Mouse (Mus musculus): ENCODE measurements around the gene Snap47. TPM values are rescaled to one million over a fixed set of nuclear protein-coding genes. Genes with fewer than 3 reads are reported as not detected.

Gene Snap47
- polyA plus RNA-seq, 1 experiment, result 17.1 TPM

DNA sequence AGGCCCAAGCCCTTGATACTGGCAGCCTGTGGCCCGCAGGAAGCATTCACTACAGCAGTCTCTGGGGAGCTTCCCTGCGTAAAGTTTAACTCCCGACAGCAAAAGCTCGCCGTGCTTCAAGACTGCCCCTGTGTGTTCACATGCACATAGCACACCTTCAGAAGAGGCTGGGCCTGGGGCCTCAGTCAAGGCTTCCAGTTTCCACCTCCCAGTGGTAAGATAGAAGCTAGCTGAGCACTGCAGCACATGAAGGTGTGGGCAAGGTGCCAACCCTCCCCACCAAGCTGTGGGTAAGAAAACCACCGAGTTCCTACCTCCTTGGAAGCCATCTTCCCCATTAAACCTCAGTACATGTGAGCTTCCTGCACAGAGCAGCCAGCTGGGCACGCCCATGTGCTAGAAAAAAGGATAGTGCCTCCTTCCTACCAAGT lies 25.3 kb downstream of the Snap47 start:
- no peak overlapping the region for H3K27ac ChIP-seq (ENCODE audit: insufficient read depth, low read depth, low read length)
- TF ChIP-seq CTCF (IDR thresholded peaks at IDR 0.05; ENCODE audit: low read depth, low read length) (0 out of 2 replicates have a peak, but pooled peaks have one; percentile 10), POLR2A (IDR thresholded peaks at IDR 0.05; ENCODE audit: borderline replicate concordance, low read depth, low read length) (no peak)
- H3K4me3 ChIP-seq (ENCODE audit: insufficient read depth, low read length), result no peak overlapping the region
- H3K4me1 ChIP-seq (ENCODE audit: control insufficient read depth, insufficient read depth, low read length), result peaks cover 44% of the 10 kb centered on the region

DNA sequence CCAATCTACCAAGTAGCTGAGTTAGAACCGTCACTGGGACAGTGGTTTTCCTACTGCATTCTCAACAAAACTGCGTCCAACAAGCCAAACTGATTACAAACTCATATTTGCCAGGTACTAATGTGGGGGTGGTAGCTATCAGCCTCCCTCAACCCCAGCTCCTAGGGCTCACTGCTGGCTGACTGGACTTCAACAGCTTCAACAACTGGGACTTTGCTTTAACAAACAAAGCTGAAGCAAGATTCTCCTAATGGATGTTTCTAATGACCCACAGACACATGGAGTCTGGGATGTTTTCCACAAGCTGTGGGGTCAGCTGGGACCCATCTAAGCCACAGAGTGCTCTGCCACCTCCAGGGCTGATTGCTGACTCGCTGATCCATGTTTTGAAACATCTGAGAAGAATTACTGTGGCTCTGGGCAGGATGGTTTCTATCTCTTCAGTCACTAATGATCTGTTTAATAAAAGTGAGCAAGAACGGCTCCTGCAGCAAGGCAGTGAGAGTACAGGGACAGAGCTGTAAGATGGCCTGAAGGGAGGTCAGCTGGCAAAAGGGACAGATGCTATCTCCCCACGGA lies 27.9 kb downstream of the Snap47 start:
- Histone ChIP-seq H3K27ac (ENCODE audit: insufficient read depth, low read depth, low read length) (no peak overlapping the region), H3K4me1 (ENCODE audit: control insufficient read depth, insufficient read depth, low read length) (peaks cover 44% of the 10 kb centered on the region), H3K4me3 (ENCODE audit: insufficient read depth, low read length) (no peak overlapping the region)
- TF ChIP-seq CTCF (IDR thresholded peaks at IDR 0.05; ENCODE audit: low read depth, low read length) (no peak), POLR2A (IDR thresholded peaks at IDR 0.05; ENCODE audit: borderline replicate concordance, low read depth, low read length) (no peak)

DNA sequence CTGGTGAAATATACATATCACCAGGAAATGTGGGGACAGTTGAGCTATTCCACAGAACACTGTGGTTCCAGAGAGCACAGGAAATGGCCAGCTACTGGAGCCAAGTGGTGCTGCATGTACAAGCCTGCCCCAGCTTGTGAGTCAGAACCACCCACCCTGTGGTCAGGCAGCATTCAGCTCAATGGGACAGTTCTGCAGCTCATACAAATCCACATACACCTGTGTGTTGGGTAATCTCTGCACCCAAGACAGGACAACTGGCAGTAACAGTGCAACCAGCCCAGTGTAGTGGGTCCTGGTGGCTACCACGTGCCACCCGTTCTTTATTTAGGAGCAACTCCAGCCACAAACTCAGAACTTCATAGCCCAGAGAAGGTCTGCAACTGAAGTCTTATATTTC lies 29.0 kb downstream of the Snap47 start:
- Histone ChIP-seq H3K4me1 (ENCODE audit: control insufficient read depth, insufficient read depth, low read length) (peaks cover 43% of the 10 kb centered on the region), H3K27ac (ENCODE audit: insufficient read depth, low read depth, low read length) (0 out of 2 replicates have a peak overlapping the region, but pooled peaks have one; percentile 7), H3K4me3 (ENCODE audit: insufficient read depth, low read length) (no peak overlapping the region)
- TF ChIP-seq POLR2A (IDR thresholded peaks at IDR 0.05; ENCODE audit: borderline replicate concordance, low read depth, low read length) (no peak), CTCF (IDR thresholded peaks at IDR 0.05; ENCODE audit: low read depth, low read length) (no peak)

DNA sequence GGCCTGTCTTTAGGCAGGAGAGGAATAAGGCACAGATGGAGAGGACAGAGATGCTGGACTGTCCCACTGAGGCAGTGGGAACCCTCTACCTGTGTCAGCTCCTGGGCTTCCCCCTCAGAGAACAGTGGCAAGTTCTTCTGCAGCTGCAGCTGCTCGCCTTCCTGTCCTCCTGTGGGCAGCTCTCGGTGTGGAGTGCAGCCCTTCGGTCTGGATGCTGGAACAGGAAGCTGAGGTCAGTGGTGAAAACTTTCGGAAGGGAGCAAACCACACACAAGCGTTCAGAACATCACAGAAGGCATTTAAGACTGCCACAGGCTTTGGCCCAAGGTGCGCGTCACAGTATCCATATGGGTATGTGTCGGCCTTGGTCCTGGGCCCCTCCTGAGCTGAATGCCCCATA lies 29.6 kb downstream of the Snap47 start:
- peaks cover 38% of the 10 kb centered on the region for H3K4me1 ChIP-seq (ENCODE audit: control insufficient read depth, insufficient read depth, low read length)
- H3K27ac ChIP-seq (ENCODE audit: insufficient read depth, low read depth, low read length), result 0 out of 2 replicates have a peak overlapping the region, but pooled peaks have one; percentile 7
- H3K4me3 ChIP-seq (ENCODE audit: insufficient read depth, low read length), result no peak overlapping the region
- TF ChIP-seq CTCF (IDR thresholded peaks at IDR 0.05; ENCODE audit: low read depth, low read length) (no peak), POLR2A (IDR thresholded peaks at IDR 0.05; ENCODE audit: borderline replicate concordance, low read depth, low read length) (no peak)

DNA sequence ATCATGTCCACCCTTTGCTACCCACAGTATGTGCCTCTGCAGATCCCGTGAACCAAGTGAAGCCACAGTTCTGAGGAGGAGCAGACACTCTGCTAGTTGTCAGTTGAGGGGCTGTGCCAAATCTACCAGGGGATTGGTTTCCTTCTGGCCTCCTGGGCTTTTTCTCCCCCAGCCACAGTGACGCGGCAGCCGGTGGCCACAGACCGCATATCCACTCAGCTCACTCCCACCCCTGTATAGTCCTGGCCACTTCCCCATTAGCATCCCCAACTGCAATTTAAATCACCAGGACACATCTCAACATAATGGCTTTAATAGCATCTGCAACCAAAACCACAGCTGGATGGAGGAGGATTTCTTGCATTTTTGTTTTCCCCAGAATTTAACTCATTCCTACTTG lies 32.3 kb downstream of the Snap47 start:
- no peak overlapping the region for H3K27ac ChIP-seq (ENCODE audit: insufficient read depth, low read depth, low read length)
- peaks cover 30% of the 10 kb centered on the region for H3K4me1 ChIP-seq (ENCODE audit: control insufficient read depth, insufficient read depth, low read length)
- no peak overlapping the region for H3K4me3 ChIP-seq (ENCODE audit: insufficient read depth, low read length)
- TF ChIP-seq POLR2A (IDR thresholded peaks at IDR 0.05; ENCODE audit: borderline replicate concordance, low read depth, low read length) (no peak), CTCF (IDR thresholded peaks at IDR 0.05; ENCODE audit: low read depth, low read length) (no peak)

DNA sequence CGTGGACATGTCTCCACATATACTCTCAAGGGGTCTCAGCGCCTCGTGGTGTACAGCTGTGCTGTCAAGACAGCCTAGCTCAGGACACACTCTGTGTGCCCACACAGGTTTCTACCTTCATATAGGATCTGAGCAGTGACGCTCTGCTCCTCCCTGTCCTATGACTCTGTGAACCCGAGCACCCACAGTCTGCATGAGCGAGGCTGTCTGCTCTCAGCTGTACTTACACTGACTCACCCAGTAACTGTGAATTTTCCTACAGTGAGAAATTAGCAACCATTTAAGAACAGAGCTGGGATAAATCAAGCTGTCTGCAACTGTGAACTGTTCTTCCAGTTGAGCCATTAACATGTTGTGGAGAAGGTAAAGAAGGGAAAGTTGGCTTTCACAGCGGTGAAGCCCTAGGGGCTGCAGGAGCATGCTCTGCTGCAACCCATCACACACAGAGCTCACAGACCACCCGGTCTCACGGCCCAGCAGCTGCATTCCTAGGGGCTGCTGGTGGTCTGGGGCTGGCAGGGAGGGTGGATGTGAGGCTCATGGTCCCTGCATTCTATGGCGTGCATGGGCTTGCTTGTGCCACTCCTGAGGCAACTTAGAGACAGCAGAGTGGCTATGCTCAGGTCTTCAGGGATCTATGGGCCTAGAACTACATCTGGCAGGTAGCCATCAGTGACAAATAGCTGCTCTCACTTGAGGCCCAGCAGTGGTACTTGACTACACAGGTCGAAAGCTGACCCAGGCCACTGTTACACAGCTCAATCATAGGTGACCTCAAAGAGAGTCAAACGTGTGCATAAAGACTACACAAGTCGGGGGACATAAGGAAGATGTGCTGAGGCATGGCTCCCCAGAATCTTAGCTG lies 37.8 kb downstream of the Snap47 start:
- peaks cover 33% of the 10 kb centered on the region for H3K4me1 ChIP-seq (ENCODE audit: control insufficient read depth, insufficient read depth, low read length)
- H3K4me3 ChIP-seq (ENCODE audit: insufficient read depth, low read length), result no peak overlapping the region
- TF ChIP-seq CTCF (IDR thresholded peaks at IDR 0.05; ENCODE audit: low read depth, low read length), result no peak
- TF ChIP-seq POLR2A (IDR thresholded peaks at IDR 0.05; ENCODE audit: borderline replicate concordance, low read depth, low read length), result no peak
- H3K27ac ChIP-seq (ENCODE audit: insufficient read depth, low read depth, low read length), result no peak overlapping the region

DNA sequence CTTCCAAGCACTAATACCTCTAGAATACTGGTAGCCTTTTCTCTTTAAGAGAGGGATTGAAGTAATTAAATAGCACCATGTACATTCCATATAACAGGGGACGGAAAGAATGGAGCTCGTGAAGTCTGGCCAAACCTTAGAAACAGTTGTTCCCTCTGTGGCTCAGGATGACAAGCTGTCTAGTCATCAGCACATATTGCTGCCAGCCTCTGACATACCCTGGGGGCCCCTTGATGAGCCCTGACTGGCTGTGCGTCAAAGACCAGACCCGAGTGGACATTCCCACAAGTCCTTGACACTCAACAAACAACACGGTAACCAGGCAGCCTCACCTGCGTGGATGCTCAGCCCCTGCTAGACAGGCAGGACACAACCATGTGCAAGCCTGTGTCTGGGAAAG lies 38.9 kb downstream of the Snap47 start:
- no peak overlapping the region for H3K27ac ChIP-seq (ENCODE audit: insufficient read depth, low read depth, low read length)
- peaks cover 33% of the 10 kb centered on the region for H3K4me1 ChIP-seq (ENCODE audit: control insufficient read depth, insufficient read depth, low read length)
- no peak overlapping the region for H3K4me3 ChIP-seq (ENCODE audit: insufficient read depth, low read length)
- TF ChIP-seq POLR2A (IDR thresholded peaks at IDR 0.05; ENCODE audit: borderline replicate concordance, low read depth, low read length), result no peak
- no peak for TF ChIP-seq CTCF (IDR thresholded peaks at IDR 0.05; ENCODE audit: low read depth, low read length)

DNA sequence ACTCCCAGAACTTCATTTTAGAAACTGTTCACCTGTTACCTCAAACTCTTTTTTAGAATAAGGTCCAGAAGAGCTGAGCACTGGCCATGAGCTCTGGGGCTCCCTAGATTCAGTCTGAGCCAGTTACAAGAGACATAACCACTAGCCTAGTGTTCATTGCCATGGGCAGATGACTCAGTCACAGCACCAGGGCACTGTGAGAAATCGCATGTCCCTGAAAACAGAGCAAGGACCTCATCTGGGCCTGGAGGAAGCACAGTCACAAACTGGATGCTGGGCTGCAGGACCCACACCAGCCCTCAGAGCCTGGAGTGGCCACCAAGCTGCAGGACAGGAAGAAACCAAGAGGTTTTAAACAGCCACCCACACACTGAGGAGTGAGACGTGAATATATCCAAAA lies 40.1 kb downstream of the Snap47 start:
- no peak for TF ChIP-seq CTCF (IDR thresholded peaks at IDR 0.05; ENCODE audit: low read depth, low read length)
- TF ChIP-seq POLR2A (IDR thresholded peaks at IDR 0.05; ENCODE audit: borderline replicate concordance, low read depth, low read length), result no peak
- Histone ChIP-seq H3K4me1 (ENCODE audit: control insufficient read depth, insufficient read depth, low read length) (peaks cover 33% of the 10 kb centered on the region), H3K4me3 (ENCODE audit: insufficient read depth, low read length) (no peak overlapping the region), H3K27ac (ENCODE audit: insufficient read depth, low read depth, low read length) (peak overlapping the region; percentile 30; the same call in 1 of the 2 replicates)

DNA sequence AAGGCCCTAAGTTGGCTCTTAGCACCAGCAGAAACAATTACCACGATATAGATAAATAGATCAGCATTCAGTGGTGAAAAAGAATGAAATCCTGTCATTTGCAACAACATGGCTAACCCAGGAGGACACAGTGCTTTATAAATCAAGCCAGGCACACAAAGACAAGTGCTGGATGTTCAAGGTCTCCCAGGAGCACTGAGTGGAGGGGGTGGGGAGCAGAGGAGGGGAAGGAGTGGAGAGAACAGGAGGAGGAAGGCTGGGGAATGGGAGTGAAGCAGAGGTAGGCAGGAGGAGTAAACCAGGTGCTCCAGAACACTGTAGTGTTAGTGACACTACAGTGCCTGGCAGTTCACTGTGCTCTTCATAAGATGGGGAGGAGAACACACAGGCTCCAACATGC lies 45.2 kb downstream of the Snap47 start:
- peaks cover 30% of the 10 kb centered on the region for H3K4me1 ChIP-seq (ENCODE audit: control insufficient read depth, insufficient read depth, low read length)
- H3K27ac ChIP-seq (ENCODE audit: insufficient read depth, low read depth, low read length), result no peak overlapping the region
- H3K4me3 ChIP-seq (ENCODE audit: insufficient read depth, low read length), result no peak overlapping the region
- TF ChIP-seq POLR2A (IDR thresholded peaks at IDR 0.05; ENCODE audit: borderline replicate concordance, low read depth, low read length) (no peak), CTCF (IDR thresholded peaks at IDR 0.05; ENCODE audit: low read depth, low read length) (no peak)

DNA sequence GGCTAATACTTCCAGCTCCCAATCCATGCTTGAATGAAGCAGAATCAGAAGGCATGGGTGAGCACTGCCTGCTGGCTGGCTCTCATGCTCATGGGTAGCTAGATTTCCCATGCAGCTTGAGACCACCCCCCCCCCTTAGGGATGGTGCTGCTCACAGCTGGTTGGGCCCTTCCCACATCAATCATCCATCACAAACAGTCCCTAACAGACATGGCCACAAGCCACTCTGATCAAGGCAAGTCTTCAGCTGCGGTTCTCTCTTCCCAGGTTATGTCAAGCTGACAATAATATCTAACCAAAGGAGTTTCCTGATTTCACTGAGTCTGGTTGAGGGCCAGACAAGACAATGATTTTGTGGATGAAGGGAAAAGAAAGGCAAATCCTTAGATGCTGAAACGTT lies 50.1 kb downstream of the Snap47 start:
- H3K4me1 ChIP-seq (ENCODE audit: control insufficient read depth, insufficient read depth, low read length), result peaks cover 19% of the 10 kb centered on the region
- no peak overlapping the region for H3K27ac ChIP-seq (ENCODE audit: insufficient read depth, low read depth, low read length)
- no peak overlapping the region for H3K4me3 ChIP-seq (ENCODE audit: insufficient read depth, low read length)
- TF ChIP-seq CTCF (IDR thresholded peaks at IDR 0.05; ENCODE audit: low read depth, low read length) (no peak), POLR2A (IDR thresholded peaks at IDR 0.05; ENCODE audit: borderline replicate concordance, low read depth, low read length) (no peak)

Measured in bone marrow macrophage, adult 2 months (primary cell).